Mouse (Mus musculus) heart, embryonic 14.5 days (tissue): Measurements from ENCODE around the gene Actr10. TPM values are rescaled to one million over a fixed set of nuclear protein-coding genes. Genes with fewer than 3 reads are reported as not detected.

ENCODE experiments used
- ATAC-seq: fragments of 200-750 bp; cut with Nextera tagmentation; 2 replicates; pipeline ENCODE4 v1.8.0; 2017; ENCODE audit warnings: low read depth, moderate TSS enrichment; ENCODE audit not compliant: insufficient number of reproducible peaks, insufficient read depth, low FRiP score
- H3K27ac ChIP-seq, 2 experiments: fragments of 200-500 bp in 1 of 2; fragments of 300-500 bp in 1 of 2; sonication (generic) in 1 of 2; replicated peaks in 1 of 2; 2 replicates each; pipeline ENCODE4 v1.5.1; 2012 to 2014; ENCODE audit warnings: low read depth in 2 of 2, low read length in 2 of 2, control low read depth in 1 of 2, mild to moderate bottlenecking in 1 of 2, mixed read lengths in 1 of 2; ENCODE audit not compliant: control insufficient read depth in 1 of 2, insufficient read depth in 1 of 2
- H3K27me3 ChIP-seq: fragments of 300-500 bp; sonication (generic); 2 replicates; pipeline ENCODE4 v1.6.1; 2014; ENCODE audit warnings: mild to moderate bottlenecking, low read length, control low read depth; ENCODE audit not compliant: control insufficient read depth, insufficient read depth
- H3K36me3 ChIP-seq: fragments of 300-500 bp; sonication (generic); 2 replicates; pipeline ENCODE4 v1.6.1; 2014; ENCODE audit warnings: mild to moderate bottlenecking, control low read depth, low read length, mixed read lengths; ENCODE audit not compliant: control insufficient read depth, insufficient read depth
- H3K4me1 ChIP-seq, 2 experiments: fragments of 200-500 bp in 1 of 2; fragments of 300-500 bp in 1 of 2; sonication (generic) in 1 of 2; 2 replicates each; pipeline ENCODE4 v1.6.1; 2012 to 2014; ENCODE audit warnings: low read length in 2 of 2, control low read depth in 1 of 2, mixed read lengths in 1 of 2; ENCODE audit not compliant: control insufficient read depth in 2 of 2, insufficient read depth in 2 of 2
- H3K4me2 ChIP-seq: fragments of 300-500 bp; sonication (generic); 2 replicates; pipeline ENCODE4 v1.6.1; 2014; ENCODE audit warnings: mild to moderate bottlenecking, low read length
- H3K4me3 ChIP-seq, 2 experiments: fragments of 200-500 bp in 1 of 2; fragments of 300-500 bp in 1 of 2; sonication (generic) in 1 of 2; 2 replicates each; pipeline ENCODE4 v1.5.1; 2012 to 2014; ENCODE audit warnings: low read length in 2 of 2, mild to moderate bottlenecking in 2 of 2, control low read depth in 1 of 2, low read depth in 1 of 2, moderate library complexity in 1 of 2; ENCODE audit not compliant: control insufficient read depth in 1 of 2, insufficient read depth in 1 of 2
- H3K9ac ChIP-seq: fragments of 300-500 bp; sonication (generic); 2 replicates; pipeline ENCODE4 v1.6.1; 2014; ENCODE audit warnings: mild to moderate bottlenecking, low read length
- H3K9me3 ChIP-seq: fragments of 300-500 bp; sonication (generic); 2 replicates; pipeline ENCODE4 v1.6.1; 2016; ENCODE audit warnings: low read length, control low read depth; ENCODE audit not compliant: control insufficient read depth
- WGBS: fragments of 180-500 bp; shearing (Covaris S2); extraction: QIAGEN DNeasy Blood & Tissue Kit; methylation state at CpG from one replicate; pipeline ENCODE4 v1.1.7; 2014; 5-methylcytosine and 5-hydroxymethylcytosine counted together
- polyA plus RNA-seq: library from polyadenylated mRNA; unstranded; fragments of >200 nt; fragmentation: Nextera tagmentation; extraction: Ambion mirVana; gene quantifications from 2 replicates; pipeline ENCODE4 v1.2.1, GENCODE M21; 2014

Actr10 gene
- polyA plus RNA-seq, 1 experiment from 2014 or later, result 222 TPM

DNA sequence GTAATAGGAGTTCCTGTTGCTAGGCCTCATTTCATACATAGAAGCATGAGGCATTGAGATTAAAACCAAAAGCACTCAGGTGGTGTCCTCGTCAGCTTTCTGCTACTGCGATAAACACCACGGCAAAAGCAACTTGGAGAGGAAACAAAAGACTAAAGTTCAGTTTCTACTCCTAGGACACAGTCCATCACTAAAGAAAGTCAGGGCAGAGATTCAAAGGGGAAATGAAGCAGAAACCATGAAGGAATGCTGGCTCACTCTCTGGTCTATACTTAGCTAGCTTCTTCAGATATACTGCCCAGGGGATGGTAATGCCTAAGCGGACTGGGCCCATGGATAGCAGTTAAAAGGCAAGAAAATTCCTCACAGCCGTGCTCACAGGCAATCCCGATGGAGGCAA, 63.8 kb downstream of the Actr10 start:
- Histone ChIP-seq H3K9ac (no peak overlapping the region), H3K4me2 (no peak overlapping the region), H3K27ac (no peak overlapping the region), H3K4me3 (no peak overlapping the region), H3K9me3 (no peaks in the 10 kb centered on the region), H3K27me3 (no peaks in the 10 kb centered on the region), H3K4me1 (peaks cover 0 to 16% of the 10 kb centered on the region in 2 experiments; a peak in 2 of 4 replicates), H3K36me3 (peaks cover 59% of the 10 kb centered on the region)
- WGBS, result 73% methylated on average over 6 of the region's 6 CpGs
- ATAC-seq, result no peak

DNA sequence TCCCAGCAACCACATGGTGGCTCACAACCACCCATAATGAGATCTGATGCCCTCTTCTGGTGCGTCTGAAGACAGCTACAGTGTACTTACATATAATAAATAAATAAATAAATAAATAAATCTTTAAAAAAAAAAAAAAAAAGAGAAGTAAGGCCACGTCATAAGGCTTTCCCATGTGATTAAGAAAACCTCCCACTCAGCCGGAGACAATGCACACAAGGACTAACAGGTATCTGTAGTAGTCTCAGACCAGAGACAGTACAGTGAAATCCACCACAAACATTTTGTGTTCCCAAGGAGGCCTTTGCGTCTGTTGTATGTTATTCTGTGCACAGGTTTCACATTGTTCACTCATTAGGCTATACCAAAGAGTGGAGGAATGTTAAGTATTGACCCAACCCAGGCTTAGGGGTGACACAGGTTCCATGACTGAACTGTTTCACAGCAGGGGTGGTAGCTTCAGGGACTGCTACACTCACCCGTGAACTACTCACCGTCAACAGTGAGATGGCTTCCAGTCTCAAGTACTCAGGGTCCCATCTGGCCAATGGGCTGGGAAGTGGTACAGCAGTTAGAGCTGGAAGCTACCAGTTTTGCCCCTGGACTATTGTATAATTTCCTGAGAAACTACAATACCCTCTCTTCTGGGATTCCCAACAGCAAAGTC, 66.2 kb downstream of the Actr10 start:
- H3K4me1 ChIP-seq, result peaks cover 0 to 13% of the 10 kb centered on the region in 2 experiments; a peak in 2 of 4 replicates
- peaks cover 63% of the 10 kb centered on the region for H3K36me3 ChIP-seq
- ATAC-seq, result 0 out of 2 replicates have a peak, but pooled peaks have one; percentile 24
- no peaks in the 10 kb centered on the region for H3K27me3 ChIP-seq
- H3K9ac ChIP-seq, result no peak overlapping the region
- H3K9me3 ChIP-seq, result no peaks in the 10 kb centered on the region
- WGBS, result 88% methylated on average over 5 of the region's 6 CpGs
- no peak overlapping the region for H3K27ac ChIP-seq
- no peak overlapping the region for H3K4me3 ChIP-seq
- H3K4me2 ChIP-seq, result no peak overlapping the region

DNA sequence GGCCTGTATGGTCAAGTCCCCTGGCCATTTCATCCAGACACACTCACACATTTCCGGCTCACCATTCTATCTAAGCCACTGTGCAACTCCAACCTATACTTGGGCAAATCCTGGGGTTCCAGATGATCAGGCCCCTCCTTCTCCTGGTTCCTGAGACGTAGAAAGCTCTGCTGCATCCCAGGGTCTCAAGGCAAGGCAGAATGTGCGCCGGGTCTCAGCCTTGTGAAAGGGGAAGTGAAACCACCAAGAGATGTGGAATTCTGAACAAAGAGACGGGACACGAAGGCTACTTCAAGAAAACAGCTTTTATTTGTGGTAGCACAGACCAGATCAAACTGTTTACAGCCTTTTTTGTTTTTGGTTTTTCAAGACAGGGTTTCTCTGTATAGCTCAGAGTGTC, 68.5 kb downstream of the Actr10 start:
- Histone ChIP-seq H3K36me3 (peaks cover 81% of the 10 kb centered on the region), H3K4me2 (no peak overlapping the region), H3K27me3 (no peaks in the 10 kb centered on the region), H3K9ac (no peak overlapping the region), H3K9me3 (no peaks in the 10 kb centered on the region), H3K27ac (no peak overlapping the region), H3K4me3 (no peak overlapping the region), H3K4me1 (peaks cover 0 to 12% of the 10 kb centered on the region in 2 experiments; a peak in 2 of 4 replicates)
- no peak for ATAC-seq
- 94% methylated on average over 6 of the region's 6 CpGs for WGBS

DNA sequence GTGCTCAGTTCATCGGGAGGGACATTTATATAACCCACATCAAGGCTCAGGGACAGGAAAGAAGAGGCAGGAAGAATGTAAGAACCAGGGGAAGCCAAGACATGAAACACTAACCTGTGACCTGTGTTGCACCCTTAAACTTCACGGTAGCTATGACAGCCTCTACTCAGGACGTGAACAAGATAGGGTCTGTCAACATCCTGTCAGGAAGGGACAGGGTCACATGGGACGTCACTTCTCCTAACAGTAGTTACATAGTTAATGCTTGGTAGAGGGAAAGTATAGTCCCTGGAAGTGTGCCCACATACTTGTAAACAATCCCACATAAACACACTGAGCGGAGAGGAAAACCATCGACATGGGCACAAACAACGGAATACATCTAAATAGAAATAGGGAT, 69.2 kb downstream of the Actr10 start:
- no peaks in the 10 kb centered on the region for H3K27me3 ChIP-seq
- ATAC-seq, result no peak
- 48% methylated on average over 7 of the region's 7 CpGs for WGBS
- H3K4me2 ChIP-seq, result no peak overlapping the region
- no peak overlapping the region for H3K9ac ChIP-seq
- no peak overlapping the region for H3K4me3 ChIP-seq
- H3K27ac ChIP-seq, result 0 out of 4 replicates have a peak overlapping the region, but pooled peaks of 1 of the 2 experiments have one; percentile 28
- H3K9me3 ChIP-seq, result no peaks in the 10 kb centered on the region
- H3K36me3 ChIP-seq, result peaks cover 84% of the 10 kb centered on the region
- H3K4me1 ChIP-seq, result peaks cover 0 to 14% of the 10 kb centered on the region in 2 experiments; a peak in 2 of 4 replicates

DNA sequence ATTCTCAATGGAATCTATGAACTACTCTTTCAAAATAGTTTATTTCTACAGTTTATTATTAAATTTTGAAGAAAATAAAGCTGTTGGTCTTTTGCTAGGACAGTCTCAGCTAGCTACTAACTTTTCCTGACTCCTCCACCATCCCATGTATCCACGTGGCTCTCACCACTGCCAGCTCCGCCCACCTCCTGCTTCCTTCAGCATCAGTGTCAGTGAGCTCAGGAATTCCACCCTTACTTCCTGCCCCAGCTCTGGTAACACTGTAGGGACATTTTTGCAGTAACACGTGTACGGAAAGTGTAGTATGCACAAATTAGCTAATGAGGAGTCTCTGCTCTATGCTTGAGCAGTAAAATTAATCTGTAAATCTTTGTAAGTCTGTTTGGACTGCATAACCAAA, 72.1 kb downstream of the Actr10 start:
- ATAC-seq, result 0 out of 2 replicates have a peak, but pooled peaks have one; percentile 60
- Histone ChIP-seq H3K9me3 (no peaks in the 10 kb centered on the region), H3K4me3 (no peak overlapping the region), H3K9ac (no peak overlapping the region), H3K4me2 (no peak overlapping the region), H3K27me3 (no peaks in the 10 kb centered on the region), H3K36me3 (peaks cover 82% of the 10 kb centered on the region), H3K27ac (no peak overlapping the region; a peak in 1 of 4 replicates), H3K4me1 (peaks cover 4 to 38% of the 10 kb centered on the region in 2 experiments)
- 33% methylated on average over 4 of the region's 4 CpGs for WGBS

Other genes with a start within 250 kb of the Actr10 start
- gene Frmd6, start 112.3 kb upstream of the Actr10 start, polyA plus RNA-seq, result 26.7 and 27.0 TPM in 2 replicates
- 427 and 453 TPM in 2 replicates for gene Psma3, start 36.8 kb downstream of the Actr10 start, polyA plus RNA-seq
- gene Arid4a, start 78.1 kb downstream of the Actr10 start, polyA plus RNA-seq, result 23.3 and 29.5 TPM in 2 replicates
- 0.38 TPM in 1 of 2 replicates, not detected in the other for gene Tomm20l, start 173.6 kb downstream of the Actr10 start, polyA plus RNA-seq
- gene Timm9, start 198.8 kb downstream of the Actr10 start, polyA plus RNA-seq, result 102 and 114 TPM in 2 replicates
- gene 2700049A03Rik, start 199.0 kb downstream of the Actr10 start, polyA plus RNA-seq, result 11.7 and 13.0 TPM in 2 replicates